Mouse (Mus musculus) urinary bladder, postnatal 10 days (tissue): ENCODE results near the gene Pagr1a.

Experiments
- DNase-seq: peaks from one replicate; pipeline ENCODE4 v3.0.0; 2022; ENCODE audit warnings: low spot score

The Pagr1a gene

DNA sequence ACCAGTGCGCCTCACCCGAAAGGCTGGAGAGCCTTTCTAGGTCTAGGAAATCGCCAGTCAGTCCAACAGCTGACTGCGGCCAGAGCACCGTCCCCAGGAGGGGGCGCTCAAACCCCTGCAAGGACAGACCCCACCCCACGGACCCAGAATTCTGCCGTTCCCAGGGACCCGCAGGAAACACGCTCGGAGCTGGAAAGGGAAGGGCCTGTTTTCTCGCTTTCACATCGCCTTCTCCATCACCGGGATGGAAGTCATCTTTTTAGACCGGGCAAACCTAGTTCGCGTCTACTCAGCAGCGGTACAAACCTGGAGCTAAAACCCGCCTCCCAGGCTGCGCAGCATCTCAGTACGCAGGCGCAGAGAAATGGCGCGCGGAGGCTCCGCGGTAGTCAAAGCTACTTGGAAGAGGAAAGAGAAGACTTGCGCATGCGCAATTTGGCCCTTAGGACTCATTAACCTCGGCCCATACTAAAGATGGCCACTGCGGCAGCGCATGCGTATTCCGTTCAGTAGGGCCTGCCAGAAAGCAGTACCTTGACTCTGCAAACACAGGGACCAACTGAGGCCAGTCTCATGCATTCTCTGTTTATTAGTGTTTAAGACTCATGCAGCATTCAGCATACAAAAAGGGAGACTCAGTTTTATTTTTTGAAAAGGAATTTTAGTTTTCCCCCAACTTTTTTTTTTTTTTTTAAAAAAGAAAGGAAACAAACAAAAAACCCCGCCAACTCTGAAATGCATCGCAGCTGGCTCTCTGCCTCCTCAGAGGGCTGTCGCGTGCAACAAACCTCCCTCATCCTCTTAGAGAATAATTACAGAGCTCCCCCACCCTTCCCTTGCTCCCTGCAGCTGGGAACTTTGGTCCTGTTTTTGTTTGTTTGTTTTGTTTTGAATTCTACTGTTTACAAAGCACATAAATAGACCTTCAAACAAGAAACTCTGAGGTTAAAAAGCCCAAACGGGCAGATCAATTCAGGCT, at the start of gene Pagr1a:
TSS of gene Pagr1a (minus strand) at position 382 of the 979 bp plus-strand sequence.
- peak; percentile 89 for DNase-seq

GRCm38 (mm10) chr7:127066317-127066716, 49.2 kb upstream of the Pagr1a start:
- no peak for DNase-seq

- no peak for DNase-seq
Observed at GRCm38 (mm10) chr7:127065538-127065937, 48.4 kb upstream of the Pagr1a start.

DNA sequence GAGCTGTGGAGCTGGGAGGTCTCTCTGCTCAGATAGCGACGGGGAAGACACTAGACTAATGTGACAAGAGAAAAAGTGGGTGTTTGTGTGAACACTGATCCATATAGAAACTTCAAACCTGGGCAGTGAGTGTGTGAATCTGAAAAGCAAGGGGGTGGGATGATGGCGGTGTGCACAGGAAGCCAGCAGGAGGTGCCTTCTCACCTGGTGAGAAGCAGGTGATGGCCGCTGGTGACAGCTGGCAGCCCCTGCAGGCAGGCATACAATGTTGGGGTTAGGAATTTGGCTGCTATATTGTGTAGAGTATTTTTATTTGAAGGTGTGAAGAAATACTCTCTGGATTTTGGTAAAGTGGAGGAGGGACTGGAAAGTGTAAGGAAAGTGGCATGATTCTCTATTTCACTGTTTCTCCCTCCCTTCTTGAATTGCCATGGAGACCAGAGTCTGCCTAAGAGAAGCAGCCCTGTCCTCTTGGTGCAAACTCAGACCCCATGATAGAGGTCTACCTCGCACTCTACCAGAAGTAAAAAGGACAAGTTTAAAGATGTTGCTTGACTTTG, 38.0 kb upstream of the Pagr1a start:
- no peak for DNase-seq

DNA sequence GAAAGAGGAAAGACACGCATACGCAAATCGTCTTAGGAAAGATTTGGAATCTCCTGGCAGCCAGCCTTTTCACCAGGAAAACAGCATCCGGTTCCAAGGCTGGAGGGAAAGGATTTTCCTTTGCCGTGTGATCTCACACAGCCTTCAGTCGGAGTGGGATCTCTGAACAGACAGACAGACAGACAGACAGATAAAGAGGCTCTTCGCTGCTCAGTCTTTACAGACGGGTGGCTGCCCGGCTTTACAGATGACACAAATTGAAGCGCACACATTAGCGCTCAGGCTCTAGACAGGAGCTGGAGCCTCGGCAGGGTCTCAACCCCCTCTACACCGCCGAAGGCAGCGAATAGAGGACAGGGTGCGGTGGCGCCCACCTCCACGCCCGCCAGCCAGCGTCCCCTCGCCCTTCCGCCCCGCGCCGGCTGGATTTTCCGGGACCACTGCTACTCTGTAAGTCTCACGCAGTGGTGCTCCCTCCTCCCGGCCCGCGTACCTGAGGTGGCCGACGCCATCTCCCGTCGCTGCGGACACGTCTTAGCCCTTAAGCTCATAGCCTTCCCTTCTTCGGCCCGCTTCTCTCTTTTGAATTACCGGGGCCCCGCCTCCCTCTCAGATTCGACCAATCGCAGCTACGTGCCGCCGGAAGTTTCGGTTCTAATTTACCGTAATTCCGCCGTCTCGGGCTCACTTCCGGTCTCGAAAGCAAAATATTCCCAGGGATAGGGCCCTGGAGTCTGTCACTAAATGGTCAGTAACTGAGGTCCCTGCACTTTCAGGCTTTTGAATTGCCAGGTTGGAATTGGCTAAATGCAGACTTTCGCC, 24.9 kb upstream of the Pagr1a start, which contains the start of gene Kif22:
TSS of gene Kif22 (minus strand) at position 621 of the 822 bp plus-strand sequence.
- peak; percentile 61 for DNase-seq

GRCm38 (mm10) chr7:127031244-127031643, 14.1 kb upstream of the Pagr1a start:
- DNase-seq, result no peak

GRCm38 (mm10) chr7:127030172-127030571, 13.0 kb upstream of the Pagr1a start:
- no peak for DNase-seq

GRCm38 (mm10) chr7:127027885-127028284, 10.7 kb upstream of the Pagr1a start:
- DNase-seq, result no peak

GRCm38 (mm10) chr7:127026984-127027726, 10.0 kb upstream of the Pagr1a start, which contains the start of gene Maz:
Gene Maz (minus strand): TSS chr7:127027037.
- DNase-seq, result peak; percentile 98

DNA sequence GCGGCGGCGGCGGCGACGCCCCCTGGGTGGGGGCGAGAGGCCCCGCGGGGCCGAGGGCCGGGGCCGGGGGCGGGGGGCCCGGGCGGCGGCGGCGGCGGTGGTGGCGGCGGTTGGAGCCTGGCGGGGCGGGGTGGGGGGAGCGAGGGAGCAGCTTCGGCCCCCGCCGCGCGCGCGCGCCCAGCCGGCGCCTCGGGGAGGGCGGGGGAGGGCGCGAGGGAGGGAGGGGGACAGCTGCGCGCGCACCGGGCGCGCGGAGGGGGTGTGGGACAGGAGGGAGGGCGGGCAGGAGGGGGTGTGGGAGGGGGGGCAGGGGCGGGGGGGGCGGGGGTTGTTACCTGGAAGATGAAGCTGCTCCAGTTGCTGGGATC, 9.4 kb upstream of the Pagr1a start:
- no peak for DNase-seq

GRCm38 (mm10) chr7:127026161-127026600, 9.0 kb upstream of the Pagr1a start:
- no peak for DNase-seq

DNA sequence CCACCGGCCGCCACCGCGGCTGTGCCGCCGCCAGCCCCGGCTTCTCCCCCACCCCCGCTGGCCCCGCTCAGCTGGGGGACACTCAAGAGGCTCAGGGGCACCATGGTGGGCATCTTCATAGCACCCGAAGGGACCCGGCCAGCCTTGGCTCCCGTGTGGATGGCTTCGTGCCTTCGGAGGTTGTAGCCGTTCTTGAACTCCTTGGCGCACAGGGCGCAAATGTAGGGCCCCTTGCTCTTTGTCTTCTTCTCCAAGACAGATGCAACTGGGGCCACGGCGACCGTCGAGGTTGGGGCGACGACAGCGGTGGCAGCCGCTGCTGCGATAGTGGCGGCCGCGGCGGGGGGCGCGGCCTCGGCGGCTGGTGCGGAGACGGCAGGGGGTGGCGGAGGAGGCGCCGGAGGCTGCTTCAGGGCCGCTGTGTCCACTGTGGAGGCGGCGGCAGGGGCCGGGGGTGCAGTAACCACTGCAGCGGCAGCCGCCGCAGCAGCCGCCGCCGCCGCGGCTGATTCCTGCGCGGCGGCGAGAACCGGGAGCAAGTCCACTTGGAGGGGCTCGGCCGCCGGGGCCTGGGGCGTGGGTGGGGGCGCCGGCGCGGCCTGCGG, 8.5 kb upstream of the Pagr1a start:
- DNase-seq, result no peak

DNA sequence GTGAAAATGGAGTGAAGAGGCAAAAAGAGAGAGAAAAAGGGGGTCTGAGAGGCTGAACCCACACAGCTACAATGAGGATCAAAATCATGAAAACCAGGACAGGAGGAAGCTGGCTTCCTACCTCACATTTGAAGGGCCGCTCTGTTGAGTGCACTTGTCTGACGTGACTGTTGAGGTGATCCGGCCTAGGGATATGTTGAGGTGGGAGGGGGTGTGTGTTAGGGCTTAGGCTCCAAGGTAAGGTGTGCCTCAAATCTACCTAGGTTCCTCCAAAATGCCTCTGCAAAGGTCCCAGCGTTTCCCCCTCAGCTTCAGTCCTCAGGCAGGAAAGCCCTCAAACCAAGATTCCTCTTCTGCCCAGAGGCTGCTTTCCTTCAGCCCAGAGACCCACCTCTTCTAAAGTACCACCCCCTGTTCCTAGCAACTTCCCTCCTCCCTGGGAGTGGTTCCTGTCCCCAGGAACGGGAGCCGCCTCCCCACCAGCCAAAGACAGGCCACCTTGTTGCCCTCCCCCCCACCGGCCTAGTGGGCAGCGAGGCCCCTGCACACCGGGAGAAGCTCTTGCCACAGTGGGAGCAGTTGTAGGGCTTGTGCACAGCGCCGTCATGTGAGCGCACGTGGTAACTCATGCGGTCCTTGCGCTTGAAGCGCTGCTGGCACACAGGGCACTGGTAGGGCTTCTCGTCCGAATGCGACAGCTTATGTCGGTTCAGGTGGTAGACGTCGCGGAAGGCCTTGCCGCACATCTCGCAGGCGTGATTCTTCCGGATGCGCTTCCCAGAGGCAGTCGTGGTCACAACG, 7.8 kb upstream of the Pagr1a start:
- no peak for DNase-seq

- DNase-seq, result no peak
Observed at GRCm38 (mm10) chr7:127023896-127024690, 6.9 kb upstream of the Pagr1a start.

GRCm38 (mm10) chr7:127023272-127023691, 6.1 kb upstream of the Pagr1a start:
- DNase-seq, result no peak

- no peak for DNase-seq
Observed at GRCm38 (mm10) chr7:127022528-127023271, 5.5 kb upstream of the Pagr1a start.

DNA sequence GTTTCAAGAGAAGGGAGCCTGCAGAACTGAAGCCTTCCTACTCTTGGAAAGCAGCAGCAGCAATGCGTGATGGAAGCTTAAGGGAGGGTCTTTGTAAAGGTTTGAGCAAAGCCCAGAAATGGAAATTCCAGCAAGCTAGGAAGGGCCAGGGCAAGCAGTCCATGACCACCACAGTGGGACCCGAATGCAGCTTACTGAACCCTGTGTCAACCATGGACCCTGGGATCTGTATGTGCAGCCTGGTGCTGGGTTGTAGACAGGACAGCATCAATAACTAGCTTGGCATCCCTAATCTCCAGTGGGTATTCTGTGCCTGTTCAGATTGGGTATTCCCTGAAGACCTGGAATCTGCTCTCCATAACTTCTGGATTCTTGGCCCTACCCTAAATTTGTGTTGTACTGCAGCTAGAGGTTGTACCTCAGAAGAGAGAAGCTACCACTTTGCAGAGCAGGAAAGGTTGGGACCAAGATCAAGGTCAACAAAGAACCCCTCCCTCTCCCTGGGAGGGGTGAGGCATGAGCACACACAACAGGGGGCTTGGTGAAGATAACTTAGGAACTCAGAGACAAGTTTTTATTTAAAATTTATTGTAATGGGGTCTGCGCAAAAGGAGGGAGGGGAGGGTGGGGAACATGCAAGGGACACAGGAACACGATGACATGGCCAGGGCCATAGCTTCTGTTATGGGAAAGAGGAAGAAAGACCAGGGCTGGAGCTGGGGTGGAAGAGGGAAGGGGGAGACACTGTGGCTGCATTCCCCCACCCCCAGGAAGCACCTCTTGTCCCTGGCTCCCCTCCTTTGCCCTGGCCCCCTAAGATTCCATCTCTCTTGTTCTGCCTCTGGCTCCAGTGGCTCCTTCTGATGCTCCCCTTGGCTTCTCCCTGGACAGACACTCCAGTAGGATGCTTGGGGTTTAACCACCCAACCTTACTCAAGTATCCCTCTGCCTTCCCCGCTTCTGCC, 4.7 kb upstream of the Pagr1a start:
- DNase-seq, result no peak
